Comparison of ENCODE assay signal across 28 mouse cellular contexts in the genomic region with DNA sequence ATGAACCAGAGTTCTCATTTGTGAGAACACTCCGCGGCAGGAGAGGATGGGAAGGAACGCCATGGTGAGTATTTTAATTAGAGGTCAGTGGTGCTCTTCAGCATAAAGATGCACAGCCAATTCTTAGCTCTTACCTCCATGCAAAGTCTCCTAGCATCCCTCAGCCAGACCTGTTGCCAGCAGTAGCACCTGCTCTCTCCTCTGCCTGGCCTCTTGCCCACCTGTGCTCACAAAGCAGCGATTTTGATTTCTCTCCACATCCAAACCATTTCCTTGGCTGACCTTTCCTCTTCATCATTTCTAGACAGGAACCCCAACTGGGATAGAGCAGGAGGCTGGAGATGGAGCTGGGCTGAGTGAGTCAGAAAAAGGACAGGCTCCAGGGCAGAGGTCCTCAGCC. TPM values are rescaled to one million over a fixed set of nuclear protein-coding genes. Genes with fewer than 3 reads are reported as not detected.
DNase-seq lines count a peak whose midpoint lies in the region; ATAC-seq and TF ChIP-seq lines count a peak whose summit lies in the region.
"Had no signal": no experiment of that assay in that cellular context is flagged by ENCODE, and none has a peak within 500 bp of the region (broad histone marks: within the 10 kb centered on the region; RNA-seq: fewer than 3 reads in every experiment).

No protein-coding gene starts in this region.

- H3K9ac ChIP-seq in neural tube, embryonic 15.5 days (replicated peaks) = no peak overlapping the region
- H3K9ac ChIP-seq: embryonic facial prominence, embryonic 13.5 days; intestine, embryonic 15.5 days; limb, embryonic 13.5 days; lung, embryonic 15.5 days; neural tube, embryonic 12.5 days had no signal

- no peak for TF ChIP-seq CTCF in cerebellum, adult 2 months (IDR thresholded peaks at IDR 0.05; ENCODE audit: borderline replicate concordance, insufficient read depth, low read depth, low read length)

- no peaks in the 10 kb centered on the region for H3K9me3 ChIP-seq in neural tube, embryonic 15.5 days (replicated peaks)
- H3K9me3 ChIP-seq: embryonic facial prominence, embryonic 13.5 days; intestine, embryonic 15.5 days; limb, embryonic 13.5 days; lung, embryonic 15.5 days; neural tube, embryonic 12.5 days had no signal

- H3K27ac ChIP-seq in cerebellum, adult 2 months (ENCODE audit: insufficient read depth, low read length) = no peak overlapping the region
- H3K27ac ChIP-seq in neural tube, embryonic 15.5 days (replicated peaks) = no peak overlapping the region
- H3K27ac ChIP-seq: embryonic facial prominence, embryonic 13.5 days; gastrocnemius, adult 2 months; intestine, embryonic 15.5 days; limb, embryonic 13.5 days; lung, embryonic 15.5 days; neural tube, embryonic 12.5 days had no signal

- DNase-seq in testis, postnatal 10 days (ENCODE audit: low spot score) = peak; percentile 41
- DNase-seq in testis, postnatal 14 days (ENCODE audit: low spot score) = no peak
- peak; percentile 70 to 85 for DNase-seq in cerebellum, adult 2 months
- peak; percentile 67 to 70 for DNase-seq in cerebellum, postnatal 14 days
- DNase-seq in layer of hippocampus, adult 9-11 months = no peak
- DNase-seq: adrenal gland, postnatal 36 days; B cell, adult 2 months; gastrocnemius, adult 2 months; heart, postnatal 14 days; kidney, adult 2 months; lung, postnatal 36 days; thymus, postnatal 14 days had no signal

- H3K4me3 ChIP-seq in cerebellum, adult 2 months (replicated peaks; ENCODE audit: insufficient read depth, low read depth, low read length) = no peak overlapping the region
- no peak overlapping the region for H3K4me3 ChIP-seq in neural tube, embryonic 15.5 days (replicated peaks)
- H3K4me3 ChIP-seq: embryonic facial prominence, embryonic 13.5 days; gastrocnemius, adult 2 months; intestine, embryonic 15.5 days; limb, embryonic 13.5 days; lung, embryonic 15.5 days; myocyte; neural tube, embryonic 12.5 days had no signal

- H3K36me3 ChIP-seq in neural tube, embryonic 15.5 days = no peaks in the 10 kb centered on the region
- H3K36me3 ChIP-seq: embryonic facial prominence, embryonic 13.5 days; intestine, embryonic 15.5 days; limb, embryonic 13.5 days; lung, embryonic 15.5 days; neural tube, embryonic 12.5 days had no signal

- ATAC-seq in monocyte, adult 5-6 weeks (replicated peaks; ENCODE audit: insufficient number of reproducible peaks, low FRiP score, low TSS enrichment, poor library complexity, severe bottlenecking) = no peak
- ATAC-seq in neural tube, embryonic 15.5 days (ENCODE audit: low FRiP score) = no peak
- ATAC-seq: forebrain, embryonic 16.5 days; hindbrain, embryonic 16.5 days; intestine, embryonic 15.5 days; midbrain, embryonic 16.5 days had no signal

- peaks cover 15% of the 10 kb centered on the region for H3K4me1 ChIP-seq in cerebellum, adult 2 months (ENCODE audit: control insufficient read depth, insufficient read depth, low read length)
- no peaks in the 10 kb centered on the region for H3K4me1 ChIP-seq in neural tube, embryonic 15.5 days
- H3K4me1 ChIP-seq: embryonic facial prominence, embryonic 13.5 days; intestine, embryonic 15.5 days; limb, embryonic 13.5 days; lung, embryonic 15.5 days; neural tube, embryonic 12.5 days had no signal

- no peak overlapping the region for H3K4me2 ChIP-seq in neural tube, embryonic 15.5 days
- H3K4me2 ChIP-seq: embryonic facial prominence, embryonic 13.5 days; intestine, embryonic 15.5 days; limb, embryonic 13.5 days; liver, embryonic 11.5 days; lung, embryonic 15.5 days; midbrain, embryonic 11.5 days; neural tube, embryonic 12.5 days had no signal

- TF ChIP-seq POLR2A in cerebellum, adult 2 months (IDR thresholded peaks at IDR 0.05; ENCODE audit: borderline replicate concordance, insufficient read depth, low read length) = no peak

- no peaks in the 10 kb centered on the region for H3K27me3 ChIP-seq in cerebellum, adult 2 months (ENCODE audit: control insufficient read depth, insufficient read depth, low read length)
- H3K27me3 ChIP-seq in neural tube, embryonic 15.5 days (replicated peaks) = no peaks in the 10 kb centered on the region
- H3K27me3 ChIP-seq: embryonic facial prominence, embryonic 13.5 days; intestine, embryonic 15.5 days; limb, embryonic 13.5 days; lung, embryonic 15.5 days; neural tube, embryonic 12.5 days had no signal

- WGBS in cerebellum, adult 2 months = 7% methylated on average over 4 of the region's 4 CpGs
- 87% methylated on average over 4 of the region's 4 CpGs for WGBS in neural tube, embryonic 15.5 days

RNA-seq across cellular contexts. Expression of gene Mrap2, which starts 57.1 kb away (rescaled TPM):
- polyA plus RNA-seq in cerebellum, adult 2 months (2012; rRNA removed) = 14.2 and 17.7 TPM in 2 replicates
- not detected in 3 replicates for total RNA-seq in monocyte, adult 5-6 weeks (2017)
- polyA plus RNA-seq in neural tube, embryonic 15.5 days (2015; fragmentation: Nextera tagmentation; extraction: Ambion mirVana) = 3.2 and 3.8 TPM in 2 replicates
- total RNA-seq: megakaryocyte, adult 5-6 weeks had no signal
- polyA plus RNA-seq: forebrain, embryonic 11.5 days; liver, embryonic 11.5 days; liver, embryonic 16.5 days; midbrain, embryonic 11.5 days had no signal

Comparison
In these comparisons a context has a peak if more than half of its experiments do, and no peak if none do; other contexts are left out.
1. DNase-seq: peak in testis, postnatal 10 days (single experiment), cerebellum, adult 2 months (2 of 2) and cerebellum, postnatal 14 days (2 of 2); none in testis, postnatal 14 days (single experiment) and layer of hippocampus, adult 9-11 months (single experiment).